Mouse (Mus musculus) small intestine, adult 2 months (tissue): Measurements from ENCODE around the gene Focad.

Source experiments
- CTCF ChIP-seq: fragments of 200-500 bp; IDR thresholded peaks from 2 replicates; pipeline ENCODE4 v1.5.1; 2012; ENCODE audit warnings: low read depth, mild to moderate bottlenecking, control low read depth, inconsistent platforms, low read length, moderate library complexity, mixed read lengths; ENCODE audit not compliant: insufficient replicate concordance, insufficient read length; ENCODE audit errors: extremely low read depth
- POLR2A ChIP-seq: fragments of 200-500 bp; IDR thresholded peaks from 2 replicates; pipeline ENCODE4 v1.6.1; 2012; ENCODE audit warnings: low read depth, mild to moderate bottlenecking, control low read depth, inconsistent platforms, low read length, moderate library complexity

DNA sequence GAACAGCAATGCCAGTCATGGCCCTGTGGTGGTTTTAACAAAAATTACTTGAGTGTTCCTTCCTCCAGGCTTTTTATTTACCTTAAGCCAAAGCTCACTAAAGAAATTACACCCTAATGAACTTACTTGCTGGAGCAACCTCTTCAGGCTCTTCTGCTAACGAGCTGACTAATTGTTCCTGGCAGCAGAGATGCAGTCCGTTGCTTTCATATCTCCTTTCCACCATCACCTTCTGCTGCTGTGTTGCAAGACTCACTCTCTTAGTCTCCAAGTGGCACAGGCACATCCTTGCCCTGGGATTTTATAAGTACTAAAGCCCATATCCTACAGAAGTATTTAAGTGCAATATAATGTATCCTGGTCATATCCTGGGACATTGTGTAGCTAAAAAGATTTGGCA lies 242.3 kb downstream of the Focad start:
- TF ChIP-seq CTCF (no peak), POLR2A (no peak)
